Mouse (Mus musculus): ENCODE data around the gene Ccl22.

DNA sequence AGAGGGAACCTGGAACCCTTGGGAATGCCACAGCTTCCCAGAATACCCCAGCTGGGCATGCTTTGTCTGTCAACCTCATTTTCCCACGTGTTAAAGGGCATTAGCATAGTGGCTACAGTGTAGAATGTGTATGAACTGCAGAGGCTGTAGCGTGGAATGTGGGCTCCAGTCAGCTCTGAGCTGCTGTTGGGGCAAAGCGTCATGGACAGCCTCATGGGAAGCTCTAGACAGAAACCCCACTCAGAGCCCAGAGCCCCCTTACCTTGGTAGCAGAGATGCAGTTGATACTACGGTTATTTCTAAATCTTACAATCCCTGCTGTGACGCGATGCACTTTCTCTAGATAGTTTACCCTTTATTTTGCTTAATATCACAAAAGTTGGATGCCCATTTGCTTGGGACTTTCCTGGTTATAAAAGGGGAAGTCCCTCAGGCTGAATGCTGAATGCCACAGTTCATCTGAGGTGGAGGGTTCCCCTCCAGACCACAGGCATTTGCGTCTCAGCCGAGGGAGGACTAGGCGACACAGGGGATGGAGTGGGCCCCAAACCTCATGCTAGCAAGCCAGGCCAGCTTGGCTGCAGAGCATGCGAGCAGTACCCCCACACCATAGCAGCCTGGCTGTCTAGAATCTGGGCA is 33.6 kb downstream of the Ccl22 start:
- no peak for TF ChIP-seq CTCF (IDR thresholded peaks at IDR 0.05; ENCODE audit: insufficient read depth, low read depth, low read length)
- TF ChIP-seq POLR2A (IDR thresholded peaks at IDR 0.05; ENCODE audit: insufficient read depth, low read depth, low read length) = no peak

Measured in olfactory bulb, adult 2 months (tissue).